Mouse (Mus musculus): ENCODE measurements around the gene Hoxd12. TPM values are rescaled to one million over a fixed set of nuclear protein-coding genes. Genes with fewer than 3 reads are reported as not detected.

The Hoxd12 gene
- total RNA-seq, 4 experiments from 2014 or later = not detected

GRCm38 (mm10) chr2:74694066-74694465 is 19.3 kb downstream of the Hoxd12 start:
- no peak for DNase-seq (ENCODE audit: low spot score in 2 of 2)

GRCm38 (mm10) chr2:74695383-74695782 is 20.6 kb downstream of the Hoxd12 start:
- DNase-seq (ENCODE audit: low spot score in 2 of 2) = no peak

DNA sequence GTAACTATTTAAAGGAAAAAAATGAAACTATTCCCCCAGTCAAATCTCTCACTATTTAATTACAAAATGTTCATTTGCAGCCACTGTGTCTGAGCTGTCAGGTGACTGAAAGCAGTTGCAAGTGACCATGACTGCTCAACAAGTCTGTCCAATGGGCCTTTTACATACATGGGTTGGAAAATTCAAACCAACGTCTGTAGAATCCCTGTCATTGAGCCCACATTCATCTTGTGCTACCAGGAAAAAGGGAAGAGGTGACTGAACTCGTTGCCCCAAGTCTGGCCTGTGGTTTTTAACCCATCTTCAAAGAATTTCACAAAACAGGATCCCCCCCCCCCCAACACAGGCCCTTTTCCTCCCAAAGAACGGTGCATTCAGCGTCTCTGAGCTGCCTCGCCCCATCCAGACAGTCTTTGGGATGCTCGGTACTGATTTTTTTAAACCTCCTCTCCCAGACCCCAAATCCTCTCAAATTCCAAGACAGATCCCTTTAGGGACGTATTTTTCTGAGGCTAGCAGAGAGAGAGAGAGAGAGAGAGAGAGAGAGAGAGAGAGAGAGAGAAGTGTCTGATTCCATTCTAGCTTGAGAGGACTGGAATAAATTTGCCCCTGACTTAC is 21.1 kb downstream of the Hoxd12 start:
- DNase-seq (ENCODE audit: low spot score in 2 of 2) = no peak

DNA sequence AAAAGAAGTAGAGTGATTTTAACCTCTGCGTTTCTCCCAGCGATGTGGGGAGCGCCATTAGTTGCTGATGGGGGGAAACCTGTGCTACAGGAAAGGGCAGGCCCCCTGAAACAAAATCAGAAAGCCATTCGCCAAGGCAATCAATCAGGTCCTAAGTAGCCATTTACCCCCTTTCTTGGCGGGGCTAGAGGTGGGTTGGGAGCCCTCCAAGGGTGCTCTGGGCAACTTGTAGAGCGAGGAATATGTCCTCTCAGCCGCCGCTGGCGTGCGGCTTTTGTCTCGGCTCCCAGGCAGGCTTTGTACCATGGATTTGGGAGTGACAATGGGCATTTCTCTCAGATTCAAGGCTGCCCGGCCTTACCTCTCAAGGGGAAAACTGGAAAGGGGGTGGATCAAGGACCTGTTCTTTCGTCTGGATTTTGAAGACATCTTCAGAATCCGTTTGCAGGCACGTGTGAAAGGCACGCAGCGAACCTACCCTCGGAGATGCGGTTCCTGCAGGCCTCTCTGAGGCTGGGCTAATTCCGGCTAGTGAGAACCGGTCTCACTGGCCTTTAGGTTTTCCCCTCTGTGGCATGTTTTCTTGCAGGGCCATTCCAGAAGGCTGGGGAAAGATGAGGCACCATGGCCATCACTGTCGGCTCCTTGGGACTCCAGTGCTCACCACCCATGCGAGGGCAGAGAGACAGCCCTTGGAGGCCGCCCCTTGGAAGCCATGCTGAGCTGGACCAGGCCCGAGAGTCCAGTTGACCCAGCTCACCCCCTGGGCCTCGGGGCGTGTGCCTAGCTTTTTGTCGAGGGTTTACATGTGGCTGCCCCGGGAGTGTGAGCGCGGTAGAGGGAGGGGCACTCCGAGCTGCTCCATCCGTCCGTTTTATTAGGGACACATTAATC is 21.9 kb downstream of the Hoxd12 start:
- DNase-seq (ENCODE audit: low spot score in 2 of 2) = no peak

DNA sequence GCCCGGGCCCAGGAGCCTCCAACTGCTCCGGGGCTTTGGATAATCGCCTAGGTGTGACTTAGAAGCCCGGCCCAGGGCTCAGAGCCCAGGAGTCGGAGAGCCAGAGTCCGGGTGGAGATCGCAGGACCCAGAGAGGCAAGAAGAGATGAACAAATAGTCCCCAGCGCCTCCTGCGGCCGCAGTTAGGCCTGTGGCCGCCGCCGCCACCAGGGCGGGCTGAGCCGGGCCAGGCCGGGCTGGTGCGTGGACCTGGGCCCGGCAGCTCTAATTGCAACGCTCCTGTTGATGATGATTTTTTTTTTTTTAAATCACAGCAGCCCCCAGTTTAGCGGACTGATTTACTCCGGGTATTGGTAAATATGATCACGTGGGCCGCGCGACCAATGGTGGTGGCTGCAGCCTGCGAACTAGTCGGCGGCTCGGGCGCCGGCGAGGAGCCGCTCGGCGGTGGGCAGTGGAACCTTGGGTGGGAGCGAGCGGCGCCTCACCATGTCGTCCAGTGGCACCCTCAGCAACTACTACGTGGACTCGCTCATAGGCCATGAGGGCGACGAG is 22.8 kb downstream of the Hoxd12 start, which contains the start of gene Hoxd9:
Hoxd9 (plus strand) TSS at position 161 of the 555 bp plus-strand sequence.
- no peak for DNase-seq (ENCODE audit: low spot score in 2 of 2)

DNA sequence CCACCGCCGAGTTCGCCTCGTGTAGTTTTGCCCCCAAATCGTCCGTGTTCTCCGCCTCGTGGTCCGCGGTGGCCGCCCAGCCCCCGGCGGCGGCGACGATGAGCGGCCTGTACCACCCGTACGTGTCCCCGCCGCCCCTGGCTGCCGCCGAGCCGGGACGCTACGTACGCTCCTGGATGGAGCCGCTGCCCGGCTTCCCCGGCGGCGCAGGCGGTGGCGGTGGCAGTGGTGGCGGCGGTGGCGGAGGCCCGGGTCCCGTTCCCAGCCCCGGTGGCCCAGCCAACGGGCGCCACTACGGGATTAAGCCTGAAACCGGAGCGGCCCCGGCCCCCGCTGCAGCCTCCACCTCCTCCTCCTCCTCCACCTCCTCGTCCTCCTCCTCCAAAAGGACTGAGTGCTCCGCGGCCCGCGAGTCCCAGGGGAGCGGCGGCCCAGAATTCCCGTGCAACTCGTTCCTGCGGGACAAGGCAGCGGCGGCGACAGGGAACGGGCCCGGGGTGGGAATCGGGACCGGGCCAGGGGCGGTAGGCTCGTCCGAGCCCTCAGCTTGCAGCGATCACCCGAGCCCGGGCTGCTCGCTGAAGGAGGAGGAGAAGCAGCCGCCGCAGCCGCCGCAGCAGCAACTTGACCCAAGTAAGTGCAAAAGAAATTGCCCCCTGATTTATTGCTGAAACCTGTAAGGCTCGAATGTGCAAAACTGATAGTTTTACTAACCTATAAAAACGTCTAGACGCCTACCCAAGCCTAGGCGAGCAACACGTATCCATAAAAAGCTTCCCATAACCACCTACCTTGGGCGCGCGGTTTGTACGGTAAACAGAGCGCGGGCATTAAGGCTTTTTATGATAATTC is 23.6 kb downstream of the Hoxd12 start:
- no peak for DNase-seq (ENCODE audit: low spot score in 2 of 2)

- DNase-seq (ENCODE audit: low spot score in 2 of 2) = no peak
Observed at GRCm38 (mm10) chr2:74699053-74699430, 24.2 kb downstream of the Hoxd12 start.

DNA sequence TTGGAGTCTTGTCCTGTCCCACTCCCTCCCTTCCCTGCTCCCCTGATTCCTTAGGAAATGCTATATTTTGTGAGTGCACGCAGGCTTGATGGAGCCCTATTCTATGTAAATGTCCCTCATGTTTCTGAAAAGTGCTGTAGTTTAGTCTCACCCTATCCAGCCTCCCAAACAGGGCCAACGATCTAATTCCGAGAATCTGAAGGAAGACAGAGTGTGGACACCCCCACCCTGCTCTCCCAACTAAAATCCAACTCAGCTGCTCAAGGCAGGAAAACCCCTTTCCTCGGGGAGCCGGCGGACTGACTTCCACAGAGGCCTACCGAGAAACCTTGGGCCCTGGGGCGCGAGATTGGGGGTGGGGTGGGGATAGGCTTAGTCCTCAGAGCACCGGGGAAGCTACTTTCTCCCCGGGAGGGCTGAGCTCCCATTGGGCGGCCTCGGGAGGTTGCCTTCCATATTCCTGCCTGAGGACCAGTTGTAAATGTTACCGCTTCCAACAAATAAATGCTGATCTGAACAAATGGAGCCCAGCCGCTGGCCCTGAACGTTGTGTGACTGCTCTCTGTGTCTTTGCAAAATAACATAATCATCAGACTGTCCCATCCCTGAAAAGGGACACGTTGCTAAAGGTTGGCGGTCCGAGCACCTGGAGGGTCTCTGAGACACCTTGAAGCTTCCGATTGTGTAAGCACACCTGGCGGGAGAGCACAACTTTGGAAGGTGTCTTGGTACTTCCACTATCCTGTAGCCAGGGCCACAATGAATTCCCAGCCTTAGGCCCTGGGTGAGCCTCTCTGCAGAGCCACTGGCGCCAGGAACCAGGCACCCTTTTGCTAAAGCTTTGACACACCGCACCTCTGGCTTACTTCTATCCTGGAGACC is 25.1 kb downstream of the Hoxd12 start:
- DNase-seq (ENCODE audit: low spot score in 2 of 2) = no peak

DNA sequence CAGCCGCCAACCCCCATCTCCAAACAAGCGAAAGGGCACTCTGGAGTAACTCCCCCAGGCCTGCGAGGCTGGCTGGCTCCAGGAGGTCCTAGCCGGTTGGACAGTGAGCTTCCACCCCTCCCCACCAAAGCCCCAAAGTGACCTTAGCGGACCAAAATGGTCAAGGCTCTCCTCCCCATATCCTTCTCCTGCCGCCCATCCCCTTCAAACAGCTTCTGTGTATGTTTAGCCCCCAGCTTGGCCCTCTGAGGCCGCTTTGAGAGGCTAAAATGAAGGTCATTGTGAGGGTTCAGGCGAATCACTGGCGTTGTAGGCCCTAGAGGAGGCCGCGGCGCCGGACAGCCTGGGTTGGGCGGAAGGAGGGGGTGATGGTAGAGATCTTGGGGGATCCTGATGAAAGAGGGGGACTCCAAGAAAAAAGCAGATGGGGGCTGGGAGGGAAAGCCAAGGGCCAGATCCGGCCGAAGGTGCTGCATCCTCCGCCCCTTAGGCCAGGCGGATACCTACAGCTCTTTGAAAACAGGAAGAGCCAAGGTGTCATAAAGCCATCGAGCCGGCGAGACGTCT is 25.8 kb downstream of the Hoxd12 start:
- no peak for DNase-seq (ENCODE audit: low spot score in 2 of 2)

- peak; percentile 35 to 82 for DNase-seq (ENCODE audit: low spot score in 2 of 2)
Observed at GRCm38 (mm10) chr2:74701949-74702819, 27.4 kb downstream of the Hoxd12 start.

- DNase-seq (ENCODE audit: low spot score in 2 of 2) = no peak
Observed at GRCm38 (mm10) chr2:74702820-74703219, 28.0 kb downstream of the Hoxd12 start.

DNA sequence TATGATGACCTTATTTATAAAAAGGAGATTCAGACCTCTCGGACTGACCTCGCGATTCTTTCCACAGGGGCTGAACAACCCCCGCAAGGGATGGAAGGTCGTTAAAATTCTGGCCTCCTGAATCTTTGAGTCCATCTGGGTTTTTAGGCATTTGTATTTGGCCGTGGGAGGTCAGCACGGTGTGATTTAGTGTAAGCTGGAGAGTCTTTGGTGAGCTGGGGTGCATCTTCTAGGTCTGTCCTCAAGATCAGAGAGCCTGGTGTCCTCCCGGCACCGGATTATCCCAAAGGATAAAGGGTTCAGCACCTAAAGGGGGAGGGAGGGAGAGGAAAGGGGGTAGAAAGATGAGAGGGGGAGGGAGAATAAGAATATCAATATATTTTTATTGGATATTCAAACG is 28.5 kb downstream of the Hoxd12 start:
- no peak for DNase-seq (ENCODE audit: low spot score in 2 of 2)

- no peak for DNase-seq (ENCODE audit: low spot score in 2 of 2)
Observed at GRCm38 (mm10) chr2:74703720-74704392, 29.0 kb downstream of the Hoxd12 start.

DNA sequence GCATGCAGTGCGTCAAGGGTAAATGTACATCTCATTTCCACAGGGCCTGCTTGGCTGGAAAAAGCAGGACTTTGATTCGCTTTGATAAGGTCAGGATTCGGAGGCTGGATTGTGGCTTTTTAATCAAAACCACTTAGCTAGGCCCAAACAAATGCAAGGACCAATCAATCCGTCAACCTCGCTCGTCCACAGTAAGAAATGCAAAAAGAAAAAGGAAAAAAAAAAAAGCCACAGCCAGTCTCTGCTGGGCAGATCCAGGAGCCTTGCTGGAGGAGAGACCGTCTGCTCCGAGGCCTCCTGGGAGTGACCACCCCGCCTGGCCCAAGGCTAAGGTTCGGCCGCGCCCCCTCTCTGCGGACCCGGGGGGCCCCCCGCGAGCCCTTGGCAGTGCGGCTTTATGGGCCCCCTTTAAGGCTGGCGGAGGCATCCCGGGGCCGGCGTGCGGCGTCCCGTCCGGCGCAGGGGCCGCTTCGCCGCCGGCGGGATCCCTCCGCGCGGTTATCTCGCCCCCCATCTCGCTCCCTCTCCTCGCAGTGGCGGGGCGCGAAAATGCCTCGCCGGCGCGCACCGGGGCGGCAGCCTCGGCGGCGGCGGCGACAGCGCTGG is 29.7 kb downstream of the Hoxd12 start, which contains the start of gene Hoxd8:
Hoxd8 (plus strand) TSS at position 223 of the 606 bp plus-strand sequence.
- DNase-seq (ENCODE audit: low spot score in 2 of 2) = no peak

GRCm38 (mm10) chr2:74704999-74705466 is 30.2 kb downstream of the Hoxd12 start:
- no peak for DNase-seq (ENCODE audit: low spot score in 2 of 2)

GRCm38 (mm10) chr2:74705467-74706089 is 30.8 kb downstream of the Hoxd12 start:
- DNase-seq (ENCODE audit: low spot score in 2 of 2) = no peak

GRCm38 (mm10) chr2:74706393-74706960 is 31.7 kb downstream of the Hoxd12 start:
- DNase-seq (ENCODE audit: low spot score in 2 of 2) = no peak

All from layer of hippocampus, adult 8-10 months (tissue).